Mouse (Mus musculus) neural tube, postnatal 0 days (tissue): ENCODE data around the gene R3hdm1. TPM values are rescaled to one million over a fixed set of nuclear protein-coding genes. Genes with fewer than 3 reads are reported as not detected.
A peak's percentile ranks its signal among the peaks of the same experiment; 100 is the strongest.

ENCODE experiments used
- microRNA counts: library from miRNA; unstranded; fragments of <30 nt; microRNA quantifications from one replicate; lab custom pipeline; 2015
- microRNA-seq: library from miRNA; unstranded; fragments of <30 nt; microRNA quantifications from one replicate; pipeline ENCODE4, GENCODE M21; 2016
- polyA plus RNA-seq: library from polyadenylated mRNA; unstranded; fragments of >200 nt; fragmentation: Nextera tagmentation; extraction: Ambion mirVana; gene quantifications from 2 replicates; pipeline ENCODE4 v1.2.1, GENCODE M21; 2015

The R3hdm1 gene
- 97.3 and 104 TPM in 2 replicates for polyA plus RNA-seq

GRCm38 (mm10) chr1:128102641-128103461 is at the start of gene R3hdm1, which contains the start of gene Zranb3:
Gene R3hdm1, plus strand, starts transcription at chr1:128103301.
Gene Zranb3, minus strand, starts transcription at chr1:128103047.

GRCm38 (mm10) chr1:128243627-128243995 is 140.5 kb downstream of the R3hdm1 start, which contains the start of gene Ubxn4:
Gene Ubxn4, plus strand, starts transcription at chr1:128243964.

MicroRNAs encoded within 50 kb of the gene (microRNA counts, 519-probe panel; counts per million panel counts)
- 5,085 counts per million, percentile 64 among the panel's probes with 10 or more counts for microRNA mmu-miR-128 (lab: Ali Mortazavi, UCI)

Small RNA genes lying within 50 kb of the gene (microRNA-seq; reads per million reads assigned to microRNA genes)
- gene Mir128-1, result 3,711 reads per million, percentile 89 among the genes with 10 or more reads in this experiment

Other genes with a start within 250 kb of the R3hdm1 start
- 0.97 and 1.1 TPM in 2 replicates for gene Map3k19, start 248.3 kb upstream of the R3hdm1 start, polyA plus RNA-seq
- 17.9 and 19.3 TPM in 2 replicates for gene Rab3gap1, start 234.5 kb upstream of the R3hdm1 start, polyA plus RNA-seq
- gene Zranb3, start 254 bp upstream of the R3hdm1 start, polyA plus RNA-seq, result 2.3 TPM in 2 replicates
- 75.5 and 81.3 TPM in 2 replicates for gene Ubxn4, start 140.7 kb downstream of the R3hdm1 start, polyA plus RNA-seq
- gene Lct, start 225.0 kb downstream of the R3hdm1 start, polyA plus RNA-seq, result 0.44 and 1.1 TPM in 2 replicates